Mouse (Mus musculus): ENCODE data around the gene Tmem185b. TPM values are rescaled to one million over a fixed set of nuclear protein-coding genes. Genes with fewer than 3 reads are reported as not detected.

Gene Tmem185b
- total RNA-seq, 2 experiments from 2014 or later: 15.6 to 18.2 TPM

- no peak for DNase-seq (ENCODE audit: low spot score in 2 of 2)
These were observed 23.2 kb upstream of the Tmem185b start for GRCm38 (mm10) chr1:119502729-119503128.

GRCm38 (mm10) chr1:119503181-119503580 is 22.8 kb upstream of the Tmem185b start:
- DNase-seq (ENCODE audit: low spot score in 2 of 2): no peak

- no peak for DNase-seq (ENCODE audit: low spot score in 2 of 2)
These were observed 22.2 kb upstream of the Tmem185b start for GRCm38 (mm10) chr1:119503808-119504207.

DNA sequence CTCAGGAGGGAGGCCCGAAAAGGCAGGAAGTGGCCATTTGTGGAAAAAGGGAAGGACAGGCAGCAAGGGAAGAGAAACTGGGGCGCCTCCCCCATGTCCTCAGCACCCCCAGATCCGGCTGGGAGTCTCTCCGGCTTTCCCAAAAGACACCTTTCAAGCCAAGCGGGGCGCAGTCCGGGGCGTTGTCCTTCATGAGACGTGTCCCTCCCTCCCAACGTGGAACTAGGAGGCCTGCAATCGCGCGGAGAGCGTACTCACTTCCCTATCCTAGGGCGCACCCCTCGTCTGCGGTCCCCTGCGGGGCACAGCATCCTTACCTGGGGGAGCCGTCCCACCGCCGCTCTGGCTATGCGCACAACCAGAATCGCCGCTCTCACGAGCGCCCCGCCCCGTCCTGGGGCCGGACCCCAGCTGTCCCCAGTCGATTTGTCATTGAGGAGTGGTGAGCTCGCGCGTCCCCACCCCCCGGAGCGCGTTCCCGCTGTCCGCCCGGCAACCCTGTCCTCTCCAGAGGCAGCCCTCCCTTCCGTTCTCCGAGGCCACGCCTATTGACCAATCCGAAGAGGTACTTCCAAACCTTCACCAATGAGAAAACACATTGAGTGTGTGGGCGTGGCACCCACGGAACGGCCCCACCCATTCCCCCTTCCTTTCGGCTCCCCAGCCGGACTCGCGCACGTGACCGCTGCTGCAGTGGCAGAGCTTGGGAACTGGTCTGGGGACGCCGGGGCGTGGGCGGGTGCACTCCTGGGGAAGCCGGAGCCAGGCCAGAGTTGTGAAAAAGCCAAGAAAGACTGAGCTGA is 21.5 kb upstream of the Tmem185b start, which contains the start of gene Ralb:
Ralb (minus strand) TSS at position 535 of the 803 bp plus-strand sequence.
- peak; percentile 95 to 96 for DNase-seq (ENCODE audit: low spot score in 2 of 2)

- no peak for DNase-seq (ENCODE audit: low spot score in 2 of 2)
These were observed 20.0 kb upstream of the Tmem185b start for GRCm38 (mm10) chr1:119505951-119506350.

GRCm38 (mm10) chr1:119508548-119508947 is 17.4 kb upstream of the Tmem185b start:
- no peak for DNase-seq (ENCODE audit: low spot score in 2 of 2)

- DNase-seq (ENCODE audit: low spot score in 2 of 2): no peak
These were observed 16.5 kb upstream of the Tmem185b start for GRCm38 (mm10) chr1:119509474-119509873.

GRCm38 (mm10) chr1:119510409-119510808 is 15.6 kb upstream of the Tmem185b start:
- DNase-seq (ENCODE audit: low spot score in 2 of 2): no peak

DNA sequence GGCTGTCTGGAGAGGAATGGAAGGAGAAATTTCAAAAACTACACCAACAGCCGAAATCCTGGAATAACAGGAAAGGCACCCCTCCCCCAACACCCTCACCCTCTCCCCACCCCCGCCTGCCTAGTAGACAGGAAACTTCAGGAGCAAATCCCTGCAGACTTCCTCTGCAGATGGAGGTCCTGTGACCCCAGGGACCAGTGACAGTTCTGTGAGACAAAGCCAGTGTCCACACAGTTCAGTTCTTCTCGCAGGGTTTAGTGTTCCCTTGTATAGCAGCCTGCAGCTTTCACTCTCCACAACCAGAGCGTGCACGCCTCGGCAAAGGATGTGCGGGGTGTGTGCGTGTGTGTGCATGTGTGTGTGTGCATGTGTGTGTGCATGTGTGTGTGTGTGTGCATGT is 15.1 kb upstream of the Tmem185b start:
- DNase-seq (ENCODE audit: low spot score in 2 of 2): no peak

DNA sequence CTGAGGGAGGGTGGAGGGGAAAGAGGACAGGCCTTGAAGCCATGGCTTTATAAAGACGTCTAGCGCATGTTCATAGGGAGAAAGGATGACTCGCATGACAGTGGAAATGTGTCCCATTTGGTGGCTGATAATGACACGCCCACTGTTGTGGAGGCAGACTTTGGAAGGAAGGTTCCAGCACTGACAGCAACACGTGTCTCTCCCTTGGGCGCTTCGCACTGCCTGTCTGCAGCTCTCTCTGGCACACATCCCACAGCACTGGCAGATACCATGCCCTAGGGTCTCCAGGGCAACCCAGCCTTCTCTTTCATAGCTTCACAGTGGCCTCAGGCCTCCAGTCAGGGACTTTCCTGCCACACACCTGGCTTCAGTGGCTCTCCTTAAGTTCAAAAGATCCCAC is 7.9 kb upstream of the Tmem185b start:
- no peak for DNase-seq (ENCODE audit: low spot score in 2 of 2)

GRCm38 (mm10) chr1:119518786-119519185 is 7.2 kb upstream of the Tmem185b start:
- DNase-seq (ENCODE audit: low spot score in 2 of 2): no peak

DNA sequence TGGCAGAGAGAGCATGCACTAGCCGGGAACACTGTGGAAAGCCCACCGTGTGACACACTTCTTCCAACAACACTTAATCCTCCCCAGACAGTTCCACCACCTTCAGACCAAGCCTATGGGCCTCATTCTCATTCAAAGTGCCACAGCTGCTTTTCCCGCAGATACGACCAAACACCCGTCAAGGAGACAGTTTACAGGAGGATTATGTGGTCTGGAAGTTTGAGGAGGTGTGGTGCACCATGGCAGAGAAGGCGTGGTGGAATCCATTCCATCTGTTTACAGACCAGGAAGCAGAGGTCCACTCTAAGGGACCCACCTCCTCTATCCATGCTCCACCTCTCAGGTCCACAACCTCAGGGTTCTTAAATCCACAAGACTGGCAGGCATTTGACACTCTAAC is 6.7 kb upstream of the Tmem185b start:
- DNase-seq (ENCODE audit: low spot score in 2 of 2): no peak

DNA sequence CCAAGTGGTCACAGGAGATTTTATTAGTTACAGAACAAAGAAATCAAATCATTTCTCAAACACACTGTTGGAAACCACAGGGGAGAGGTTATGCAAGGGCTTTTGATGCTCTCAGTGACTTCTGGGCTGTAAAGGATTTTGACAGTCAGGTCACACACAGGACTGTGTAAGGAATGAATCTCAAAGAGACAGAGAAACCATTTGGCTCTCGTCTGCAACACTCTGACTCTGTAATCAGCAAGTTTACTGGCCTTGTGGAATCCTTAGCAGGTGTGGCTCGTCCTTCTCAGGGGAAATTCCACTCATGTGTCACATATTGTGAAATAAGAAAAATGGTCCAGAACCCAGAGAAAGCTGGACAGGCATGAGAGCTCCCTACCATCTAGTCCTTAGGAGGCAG is 4.9 kb upstream of the Tmem185b start:
- no peak for DNase-seq (ENCODE audit: low spot score in 2 of 2)

- no peak for DNase-seq (ENCODE audit: low spot score in 2 of 2)
These were observed 4.3 kb upstream of the Tmem185b start for GRCm38 (mm10) chr1:119521681-119522080.

GRCm38 (mm10) chr1:119522726-119523125 is 3.2 kb upstream of the Tmem185b start:
- DNase-seq (ENCODE audit: low spot score in 2 of 2): no peak

DNA sequence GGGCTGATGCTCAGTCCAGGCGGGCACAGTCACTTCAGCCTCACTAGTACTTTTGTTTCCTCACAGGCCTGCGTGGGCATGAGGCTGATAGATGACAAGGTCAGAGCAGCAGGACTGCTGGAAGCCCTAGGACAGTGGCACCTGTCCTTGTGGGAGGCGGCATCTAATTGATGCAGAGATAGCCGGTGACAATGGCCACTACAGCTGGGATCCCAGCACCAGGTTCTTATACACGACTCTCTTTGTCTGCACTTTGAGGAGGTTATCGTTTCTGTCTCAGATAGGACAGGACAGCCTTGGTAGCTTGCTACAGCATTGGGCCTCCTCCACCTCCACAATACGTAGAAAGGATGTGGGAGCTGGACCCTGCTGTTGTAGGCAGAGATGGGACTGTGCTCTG is 2.6 kb upstream of the Tmem185b start:
- no peak for DNase-seq (ENCODE audit: low spot score in 2 of 2)

- no peak for DNase-seq (ENCODE audit: low spot score in 2 of 2)
These were observed 2.1 kb upstream of the Tmem185b start for GRCm38 (mm10) chr1:119523826-119524225.

GRCm38 (mm10) chr1:119525004-119525444 is 936 bp upstream of the Tmem185b start:
- no peak for DNase-seq (ENCODE audit: low spot score in 2 of 2)

- no peak for DNase-seq (ENCODE audit: low spot score in 2 of 2)
These were observed 5.0 kb downstream of the Tmem185b start for GRCm38 (mm10) chr1:119530941-119531340.

DNA sequence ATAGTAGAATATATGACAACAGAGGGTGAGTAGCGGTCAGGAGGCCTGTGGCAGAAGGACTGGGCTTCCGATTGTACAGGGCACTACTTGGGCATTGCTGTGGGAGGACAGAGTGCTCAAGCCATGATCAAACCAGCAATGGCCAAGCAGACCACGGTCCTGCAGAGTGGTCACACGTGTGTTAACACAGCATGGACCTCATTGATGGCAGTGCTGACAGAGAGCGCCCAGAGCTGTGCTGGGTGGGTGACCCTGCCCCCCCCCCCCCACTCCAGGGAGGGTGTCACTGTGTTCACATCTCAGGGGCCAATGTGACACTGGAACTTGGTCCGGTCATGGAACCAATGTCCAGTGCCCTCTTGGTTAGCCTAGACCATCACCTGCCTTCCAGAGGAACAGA is 6.2 kb downstream of the Tmem185b start:
- no peak for DNase-seq (ENCODE audit: low spot score in 2 of 2)

DNA sequence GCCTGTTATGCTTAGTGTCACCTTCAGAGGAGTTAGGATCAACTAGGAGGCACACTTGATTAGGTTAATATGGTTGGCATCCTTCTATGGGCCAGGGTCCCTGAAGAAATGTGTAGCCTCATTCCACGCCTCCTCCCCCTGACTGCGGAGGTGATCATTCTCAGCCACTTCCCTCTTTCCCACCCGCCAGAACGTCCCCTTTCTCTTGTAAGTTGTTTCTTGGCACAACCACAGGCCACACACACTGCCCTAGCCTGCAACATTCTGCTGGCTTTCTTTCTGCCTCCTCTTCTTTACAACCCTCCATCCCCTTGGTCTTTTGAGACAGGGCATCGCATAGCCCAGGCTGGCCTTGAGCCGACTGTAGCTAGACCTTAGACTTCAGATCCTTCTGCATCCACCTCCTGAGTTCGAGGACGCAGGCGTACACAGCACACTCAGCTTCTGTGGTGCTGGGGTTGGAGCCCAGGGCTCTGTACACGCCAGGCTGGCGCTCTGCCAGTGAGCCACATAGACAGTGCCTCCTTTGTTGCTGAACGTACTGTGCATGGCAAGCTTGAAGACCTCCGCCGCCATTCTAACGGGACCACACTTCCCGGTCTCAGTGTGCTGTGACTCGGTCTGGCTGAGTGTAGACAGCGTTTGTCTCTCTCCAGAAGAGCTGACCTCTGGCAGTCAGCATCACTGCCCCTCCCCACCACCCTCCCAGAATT is 7.3 kb downstream of the Tmem185b start:
- DNase-seq (ENCODE audit: low spot score in 2 of 2): no peak

DNA sequence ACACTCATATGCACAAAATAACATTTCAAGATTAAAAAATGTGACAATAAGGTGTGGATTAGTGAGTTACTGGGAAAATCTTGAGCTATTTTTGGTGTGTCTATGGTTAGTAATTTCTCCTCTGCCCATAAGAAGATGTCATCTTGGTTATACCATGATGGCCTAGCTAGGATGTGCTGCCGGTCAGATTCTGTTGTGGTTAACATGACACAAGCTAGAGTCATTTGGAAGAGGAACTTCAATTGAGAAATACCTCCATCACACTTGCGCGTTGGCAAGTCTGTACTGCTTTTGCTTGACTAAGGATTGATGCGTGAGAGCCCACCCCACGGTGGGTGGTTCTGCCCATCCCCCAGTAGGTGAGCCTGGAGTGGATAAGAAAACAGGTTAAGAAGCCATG is 8.4 kb downstream of the Tmem185b start:
- DNase-seq (ENCODE audit: low spot score in 2 of 2): no peak

Data from left cerebral cortex, adult 18-20 months (tissue).